Mouse (Mus musculus): Measurements from ENCODE around the gene Nrgn.

DNA sequence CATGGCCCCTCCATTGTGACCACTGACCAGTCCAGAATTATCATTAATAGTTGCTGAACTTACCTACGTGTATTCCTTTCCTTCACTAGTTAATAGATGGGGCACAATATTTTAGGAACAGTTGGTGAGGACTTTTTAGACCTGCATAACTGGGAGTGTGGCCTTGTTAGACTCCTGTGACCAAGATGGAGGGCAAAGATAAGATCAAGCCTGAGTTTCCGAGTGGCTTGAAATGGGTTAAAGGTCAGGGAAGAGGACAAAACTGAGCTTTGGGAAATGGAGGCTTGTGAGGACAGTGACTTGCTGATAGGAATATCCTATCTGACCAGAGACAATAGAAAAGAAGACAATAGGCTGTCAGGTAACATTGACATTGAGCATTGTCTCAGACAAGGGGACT is 27.2 kb downstream of the Nrgn start:
- TF ChIP-seq CTCF (conservative IDR thresholded peaks at IDR 0.05; ENCODE audit: insufficient read depth, insufficient read length, low read depth, low read length) (no peak), POLR2A (IDR thresholded peaks at IDR 0.05; ENCODE audit: low read depth, low read length) (no peak)
